Mouse (Mus musculus): ENCODE measurements around the gene Cyp2c70. TPM values are rescaled to one million over a fixed set of nuclear protein-coding genes. Genes with fewer than 3 reads are reported as not detected.

The Cyp2c70 gene
- polyA plus RNA-seq (2017; shearing (Covaris generic)) = not detected

GRCm38 (mm10) chr19:40187160-40187559 is at the start of gene Cyp2c70:
Gene Cyp2c70, minus strand, starts transcription at chr19:40187333.

Other genes starting within 250 kb of the Cyp2c70 start
- not detected for gene Cyp2c37, start 194.9 kb downstream of the Cyp2c70 start, polyA plus RNA-seq (2017; shearing (Covaris generic))
- not detected for gene Cyp2c54, start 113.5 kb downstream of the Cyp2c70 start, polyA plus RNA-seq (2017; shearing (Covaris generic))
- not detected for gene Cyp2c50, start 97.6 kb downstream of the Cyp2c70 start, polyA plus RNA-seq (2017; shearing (Covaris generic))
- 228 TPM for gene Pdlim1, start 84.5 kb upstream of the Cyp2c70 start, polyA plus RNA-seq (2017; shearing (Covaris generic))